Mouse (Mus musculus) spleen, postnatal 4 days (tissue): ENCODE data around the gene Map3k1.

Experiments
- DNase-seq, 2 experiments: peaks; one replicate each; pipeline ENCODE4 v3.0.0; 2022; ENCODE audit warnings: low spot score in 2 of 2

Gene Map3k1

GRCm38 (mm10) chr13:111808637-111809465 lies at the start of gene Map3k1:
Map3k1 (minus strand) TSS chr13:111808993.
- DNase-seq = peak; percentile 74 to 88

- DNase-seq = no peak
These were observed 48.1 kb upstream of the Map3k1 start for GRCm38 (mm10) chr13:111856786-111857455.

GRCm38 (mm10) chr13:111856232-111856631 lies 47.4 kb upstream of the Map3k1 start:
- no peak for DNase-seq

- no peak for DNase-seq
These were observed 43.8 kb upstream of the Map3k1 start for GRCm38 (mm10) chr13:111852451-111853224.

- DNase-seq = no peak
These were observed 41.4 kb upstream of the Map3k1 start for GRCm38 (mm10) chr13:111850046-111850837.

DNA sequence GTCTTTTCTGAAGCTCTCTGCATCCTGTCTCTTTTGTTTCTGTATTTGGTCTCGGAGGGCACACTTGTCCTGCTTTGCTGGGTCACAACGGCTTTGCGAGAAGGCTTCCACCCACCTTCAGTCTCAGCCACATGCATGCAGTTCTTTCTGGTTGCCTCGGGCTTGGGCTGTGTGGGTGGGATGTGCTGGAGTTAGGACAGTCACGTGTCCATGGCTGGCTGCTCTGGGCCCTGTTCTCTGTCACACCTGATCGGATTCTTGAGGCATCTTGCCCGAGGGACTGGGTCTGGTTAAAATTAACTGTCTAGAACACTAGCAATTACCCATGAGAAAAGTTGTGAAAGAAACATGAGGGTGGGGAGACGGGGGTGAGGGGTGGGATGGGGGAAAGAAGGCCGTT lies 36.7 kb upstream of the Map3k1 start:
- DNase-seq = no peak

GRCm38 (mm10) chr13:111844313-111844712 lies 35.5 kb upstream of the Map3k1 start:
- no peak for DNase-seq

DNA sequence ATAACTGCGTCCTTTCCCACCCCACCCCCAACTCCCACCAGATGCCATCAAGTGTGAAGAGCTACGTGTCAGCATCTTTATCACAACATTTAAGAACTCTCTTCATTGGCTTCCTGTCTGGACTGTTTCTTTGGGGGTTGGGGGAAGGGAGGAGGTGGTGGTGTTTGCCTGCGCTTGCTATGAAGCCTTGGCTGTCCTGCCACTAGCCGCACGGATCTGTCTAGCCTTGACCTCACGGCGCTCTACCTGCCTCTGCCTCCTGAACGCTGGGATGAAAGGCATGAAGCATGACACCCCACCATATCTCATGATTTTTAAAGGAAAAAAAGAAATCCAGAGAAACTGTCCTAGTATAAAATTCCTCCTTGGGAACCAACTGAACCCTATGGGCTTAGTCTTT lies 27.0 kb upstream of the Map3k1 start:
- no peak for DNase-seq

DNA sequence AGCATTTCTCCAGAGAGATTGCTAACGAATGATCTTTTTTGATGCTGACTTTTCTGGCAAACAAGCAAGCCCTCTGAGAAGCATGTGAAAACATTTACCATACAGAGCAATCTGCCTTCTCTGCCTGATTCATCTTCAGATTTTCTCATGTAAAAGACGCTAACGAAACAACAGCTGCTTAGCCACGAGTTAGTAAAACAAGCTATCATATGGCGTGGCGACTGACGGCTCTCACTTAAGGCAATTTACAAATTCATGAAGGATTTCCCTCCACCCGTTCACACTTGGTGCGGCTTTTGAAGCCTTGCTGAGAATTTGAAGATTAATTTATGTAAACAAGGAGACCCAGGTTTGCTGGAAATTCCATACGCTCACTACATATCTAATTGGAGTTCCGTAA lies 25.8 kb upstream of the Map3k1 start:
- no peak for DNase-seq

DNA sequence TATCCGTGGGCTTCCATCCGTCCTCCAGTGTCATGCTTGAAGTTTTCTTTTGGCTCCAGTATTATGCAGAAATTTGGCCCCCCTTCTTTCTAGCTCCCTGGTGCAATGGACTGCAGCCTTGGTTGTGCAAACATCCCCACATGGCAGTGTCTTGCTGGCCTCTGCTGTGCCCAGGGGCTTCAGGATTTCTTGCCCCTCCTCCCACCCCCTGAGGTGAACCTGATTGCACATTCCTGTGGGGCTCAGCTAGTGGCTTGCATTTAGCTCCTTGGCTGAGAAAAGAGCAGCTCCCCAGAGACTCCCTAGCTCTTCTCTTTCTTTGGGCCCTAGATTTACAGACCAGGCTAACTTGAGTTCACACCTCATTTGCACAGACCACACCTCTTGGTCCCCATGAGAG lies 20.7 kb upstream of the Map3k1 start:
- no peak for DNase-seq

DNA sequence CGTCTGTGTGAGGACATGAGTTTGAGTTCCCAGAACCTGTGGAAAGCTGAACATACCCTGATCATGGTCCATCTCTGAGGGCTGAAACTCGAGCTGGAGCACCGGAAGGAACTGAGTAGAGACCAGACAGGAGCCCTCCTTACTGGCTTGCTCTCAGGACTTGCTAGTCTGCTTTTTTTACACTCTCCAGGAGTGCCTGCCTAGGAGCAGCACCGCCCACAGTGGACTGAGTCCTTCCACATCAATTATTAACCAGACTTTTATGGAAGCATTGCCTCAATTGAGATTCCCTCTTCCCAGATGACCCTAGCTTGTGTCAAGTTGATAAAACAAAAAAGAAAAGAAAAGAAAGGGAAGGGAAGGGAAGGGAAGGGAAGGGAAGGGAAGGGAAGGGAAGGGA lies 18.7 kb upstream of the Map3k1 start:
- DNase-seq = no peak

DNA sequence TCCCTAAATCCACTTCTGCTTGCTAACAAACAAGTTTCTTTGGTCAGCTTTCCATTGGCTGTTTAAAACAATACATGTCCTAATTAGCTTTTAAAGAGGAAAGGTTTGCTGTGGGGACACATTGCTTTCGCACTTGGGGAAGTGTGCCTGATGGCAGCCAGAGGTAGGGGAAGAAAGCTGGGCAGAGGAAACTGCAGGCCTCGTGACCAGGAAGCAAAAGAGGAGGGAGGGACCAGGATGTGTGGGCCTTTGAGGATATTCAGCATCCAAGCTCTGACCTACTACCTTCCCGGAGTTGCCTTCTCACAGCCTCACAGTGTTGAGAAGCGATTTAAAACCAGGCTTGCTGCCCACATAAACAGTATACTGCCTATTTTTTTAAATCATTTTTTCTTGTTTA lies 15.4 kb upstream of the Map3k1 start:
- DNase-seq = no peak

- DNase-seq = no peak
These were observed 13.1 kb upstream of the Map3k1 start for GRCm38 (mm10) chr13:111821727-111822375.

DNA sequence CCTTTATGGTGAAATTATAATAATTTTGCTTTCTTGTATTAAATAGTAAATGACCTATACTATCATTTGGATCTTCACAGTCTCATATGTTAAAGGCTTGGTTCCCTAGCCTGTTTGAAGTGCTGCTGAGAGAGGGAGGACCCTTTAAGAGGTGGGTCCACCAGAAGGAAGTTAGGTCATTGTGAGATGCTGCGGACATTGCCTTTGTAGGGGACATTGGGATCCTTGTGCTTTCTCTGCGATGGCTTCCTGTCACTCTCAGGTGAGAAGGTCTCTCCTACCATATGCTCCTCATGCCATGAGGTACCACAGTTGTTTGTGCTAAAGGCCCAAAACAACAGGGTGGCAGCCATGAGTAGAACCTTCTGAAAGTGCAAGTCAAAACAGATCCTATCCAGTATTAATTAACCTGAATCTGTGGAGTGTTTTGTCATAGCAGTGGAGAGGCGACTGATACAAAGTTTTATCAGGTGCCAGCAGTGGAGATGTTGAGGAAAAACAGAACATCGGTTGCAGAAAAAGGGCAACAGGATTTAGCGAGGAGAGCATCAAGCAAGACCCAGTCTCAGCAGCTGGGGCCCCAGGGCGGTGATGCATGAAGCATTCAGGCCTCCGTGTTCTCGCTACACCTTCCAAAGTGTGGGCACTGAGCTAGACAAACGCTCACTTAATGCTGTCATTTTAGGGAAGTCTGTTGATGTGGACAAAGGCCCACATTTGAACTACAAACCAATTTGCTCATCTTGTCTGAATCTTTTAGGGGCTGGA lies 11.0 kb upstream of the Map3k1 start:
- DNase-seq = peak; percentile 49 to 73

GRCm38 (mm10) chr13:111819106-111819505 lies 10.3 kb upstream of the Map3k1 start:
- no peak for DNase-seq

- DNase-seq = no peak
These were observed 9.6 kb upstream of the Map3k1 start for GRCm38 (mm10) chr13:111818216-111818903.

- DNase-seq = no peak
These were observed 9.0 kb upstream of the Map3k1 start for GRCm38 (mm10) chr13:111817773-111818172.

GRCm38 (mm10) chr13:111816431-111816830 lies 7.6 kb upstream of the Map3k1 start:
- DNase-seq = no peak

GRCm38 (mm10) chr13:111815486-111815885 lies 6.7 kb upstream of the Map3k1 start:
- no peak for DNase-seq

DNA sequence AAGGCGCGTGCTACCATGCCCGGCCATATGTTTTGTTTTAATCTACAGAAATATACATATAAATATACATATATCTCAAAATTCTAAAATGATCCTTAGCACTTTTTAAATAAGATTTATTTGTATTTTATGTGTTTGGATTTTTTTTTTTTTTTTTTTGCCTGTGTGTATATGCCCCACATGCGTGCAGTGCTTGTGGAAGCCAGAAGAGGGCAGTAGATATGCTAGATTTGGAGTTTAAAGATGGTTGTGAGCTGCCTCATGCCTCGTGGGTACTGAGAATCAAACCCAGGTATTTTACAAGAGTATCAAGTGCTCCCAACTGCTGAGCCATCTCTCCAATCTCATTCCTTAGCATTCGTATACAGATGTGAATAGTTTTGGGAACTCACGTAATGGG lies 6.2 kb upstream of the Map3k1 start:
- no peak for DNase-seq
